Mouse (Mus musculus) naive thymus-derived CD4-positive, alpha-beta T cell, adult 2 months (primary cell): ENCODE measurements around the gene Sema4b.

Experiments used
- DNase-seq: peaks from one replicate; pipeline ENCODE4 v3.0.0-alpha.2; 2011; ENCODE audit warnings: low read depth

The Sema4b gene

GRCm38 (mm10) chr7:80186531-80187296, at the start of gene Sema4b:
Gene Sema4b (plus strand): TSS chr7:80186841.
- DNase-seq: peak; percentile 61

GRCm38 (mm10) chr7:80138375-80138774, 48.3 kb upstream of the Sema4b start:
- DNase-seq: no peak

- peak; percentile 81 for DNase-seq
Measured at GRCm38 (mm10) chr7:80140815-80141214, 45.8 kb upstream of the Sema4b start.

GRCm38 (mm10) chr7:80143331-80144273, 43.0 kb upstream of the Sema4b start:
- peak; percentile 58 for DNase-seq

GRCm38 (mm10) chr7:80144695-80145094, 41.9 kb upstream of the Sema4b start:
- DNase-seq: no peak

- peak; percentile 38 for DNase-seq
Measured at GRCm38 (mm10) chr7:80146077-80146476, 40.6 kb upstream of the Sema4b start.

- DNase-seq: no peak
Measured at GRCm38 (mm10) chr7:80149356-80149755, 37.3 kb upstream of the Sema4b start.

GRCm38 (mm10) chr7:80152152-80152551, 34.5 kb upstream of the Sema4b start:
- no peak for DNase-seq

- no peak for DNase-seq
Measured at GRCm38 (mm10) chr7:80152756-80153155, 33.9 kb upstream of the Sema4b start.

GRCm38 (mm10) chr7:80154689-80155088, 32.0 kb upstream of the Sema4b start:
- no peak for DNase-seq

- peak; percentile 76 for DNase-seq
Measured at GRCm38 (mm10) chr7:80156711-80157227, 29.9 kb upstream of the Sema4b start.

- DNase-seq: no peak
Measured at GRCm38 (mm10) chr7:80158496-80159268, 28.0 kb upstream of the Sema4b start.

- DNase-seq: no peak
Measured at GRCm38 (mm10) chr7:80160293-80160944, 26.2 kb upstream of the Sema4b start.

- DNase-seq: no peak
Measured at GRCm38 (mm10) chr7:80160945-80161306, 25.7 kb upstream of the Sema4b start.

- no peak for DNase-seq
Measured at GRCm38 (mm10) chr7:80165432-80165831, 21.2 kb upstream of the Sema4b start.

GRCm38 (mm10) chr7:80166740-80167139, 19.9 kb upstream of the Sema4b start:
- no peak for DNase-seq

- DNase-seq: no peak
Measured at GRCm38 (mm10) chr7:80169847-80170246, 16.8 kb upstream of the Sema4b start.

GRCm38 (mm10) chr7:80171345-80171744, 15.3 kb upstream of the Sema4b start:
- DNase-seq: no peak

- no peak for DNase-seq
Measured at GRCm38 (mm10) chr7:80172069-80172956, 14.3 kb upstream of the Sema4b start.

GRCm38 (mm10) chr7:80176159-80176558, 10.5 kb upstream of the Sema4b start:
- no peak for DNase-seq
